Mouse (Mus musculus): ENCODE results near the gene Sqor. TPM values are rescaled to one million over a fixed set of nuclear protein-coding genes. Genes with fewer than 3 reads are reported as not detected.

The Sqor gene
- total RNA-seq, 2 experiments from 2014 or later, result 19.7 to 30.0 TPM

- DNase-seq, result no peak
These were observed 16.7 kb downstream of the Sqor start for GRCm38 (mm10) chr2:122781590-122782356.

GRCm38 (mm10) chr2:122783730-122784129, 18.7 kb downstream of the Sqor start:
- DNase-seq, result no peak
- intact Hi-C loops (cut with DNase I), result no loop called here

More at GRCm38 (mm10) chr2:122781590-122782356, 16.7 kb downstream of the Sqor start:
- intact Hi-C loops (cut with DNase I), result no loop called here

- DNase-seq, result no peak
- intact Hi-C loops (cut with DNase I), result no loop called here
These were observed 19.7 kb downstream of the Sqor start for GRCm38 (mm10) chr2:122784701-122785100.

- intact Hi-C loops (cut with DNase I), result no loop called here
- no peak for DNase-seq
These were observed 21.1 kb downstream of the Sqor start for GRCm38 (mm10) chr2:122786167-122786566.

- no peak for DNase-seq
These were observed 24.3 kb downstream of the Sqor start for GRCm38 (mm10) chr2:122789311-122789710.

GRCm38 (mm10) chr2:122789730-122790129, 24.7 kb downstream of the Sqor start:
- intact Hi-C loops (cut with DNase I), result no loop called here
- no peak for DNase-seq

More at GRCm38 (mm10) chr2:122789311-122789710, 24.3 kb downstream of the Sqor start:
- intact Hi-C loops (cut with DNase I), result no loop called here

- intact Hi-C loops (cut with DNase I), result no loop called here
These were observed 39.4 kb downstream of the Sqor start for GRCm38 (mm10) chr2:122804392-122804791.

GRCm38 (mm10) chr2:122806040-122806439, 41.0 kb downstream of the Sqor start:
- no peak for DNase-seq
- intact Hi-C loops (cut with DNase I), result no loop called here

More at GRCm38 (mm10) chr2:122804392-122804791, 39.4 kb downstream of the Sqor start:
- no peak for DNase-seq

- DNase-seq, result no peak
- intact Hi-C loops (cut with DNase I), result no loop called here
These were observed 44.0 kb downstream of the Sqor start for GRCm38 (mm10) chr2:122809027-122809426.

GRCm38 (mm10) chr2:122816986-122817385, 51.9 kb downstream of the Sqor start:
- intact Hi-C loops (cut with DNase I), result no loop called here
- no peak for DNase-seq

- no peak for DNase-seq
- intact Hi-C loops (cut with DNase I), result no loop called here
These were observed 56.2 kb downstream of the Sqor start for GRCm38 (mm10) chr2:122821246-122821645.

- intact Hi-C loops (cut with DNase I), result loop anchor here (2.0 kb wide), 1 partner anchor 485 kb away; no protein-coding TSS in a partner anchor
- peak; percentile 47 to 58 for DNase-seq
These were observed 60.6 kb downstream of the Sqor start for GRCm38 (mm10) chr2:122825406-122826236.

- no peak for DNase-seq
- intact Hi-C loops (cut with DNase I), result no loop called here
These were observed 61.3 kb downstream of the Sqor start for GRCm38 (mm10) chr2:122826302-122826701.

GRCm38 (mm10) chr2:122854636-122855035, 89.6 kb downstream of the Sqor start:
- intact Hi-C loops (cut with DNase I), result no loop called here
- no peak for DNase-seq

- DNase-seq, result peak in 1 of 2 experiments; percentile 2
- intact Hi-C loops (cut with DNase I), result no loop called here
These were observed 90.3 kb downstream of the Sqor start for GRCm38 (mm10) chr2:122855354-122855753.

Other genes starting within 250 kb of the Sqor start
- gene Gatm, start 153.9 kb upstream of the Sqor start, total RNA-seq (2021), result 1 to 10 TPM; 5.3 to 6.3 TPM
- under 1 TPM in 1 of 2 experiments, not detected in 1; 0.46 TPM for gene AA467197, start 128.3 kb upstream of the Sqor start, total RNA-seq (2021)
- 10 to 100 TPM; 10.7 to 11.4 TPM for gene Slc30a4, start 62.6 kb upstream of the Sqor start, total RNA-seq (2021)
- gene Bloc1s6, start 26.7 kb upstream of the Sqor start, total RNA-seq (2021), result 10 to 100 TPM; 16.0 to 17.3 TPM